Mouse (Mus musculus): ENCODE results near the gene Ism1. TPM values are rescaled to one million over a fixed set of nuclear protein-coding genes. Genes with fewer than 3 reads are reported as not detected.

The Ism1 gene
- total and polyA plus RNA-seq, 3 experiments = 19.1 to 30.1 (median 26.0) TPM

- DNase-seq = no peak
Measured at GRCm38 (mm10) chr2:139712046-139712445, 34.1 kb downstream of the Ism1 start.

GRCm38 (mm10) chr2:139714206-139714605, 36.2 kb downstream of the Ism1 start:
- no peak for DNase-seq

DNA sequence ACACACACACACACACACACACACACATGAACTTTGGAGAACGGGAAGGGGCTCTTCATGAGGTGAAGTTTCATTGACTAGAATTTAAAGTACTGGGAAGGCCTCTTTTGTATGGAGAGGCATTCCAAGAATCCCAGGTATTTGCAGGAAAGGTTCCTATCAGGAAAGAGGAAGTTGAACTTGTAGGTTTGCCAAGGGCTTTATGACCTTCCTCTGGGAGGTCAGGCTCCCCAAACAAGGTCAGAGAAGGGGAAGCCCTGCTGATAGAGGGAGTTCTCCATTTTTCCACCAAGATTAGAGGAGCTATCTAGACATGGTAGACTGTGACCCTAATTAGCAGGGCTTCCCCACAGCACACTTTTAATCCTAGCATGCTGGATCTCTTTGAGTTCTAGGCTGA, 39.8 kb downstream of the Ism1 start:
- no peak for DNase-seq

- peak; percentile 74 for DNase-seq
Measured at GRCm38 (mm10) chr2:139722700-139723099, 44.7 kb downstream of the Ism1 start.

- DNase-seq = peak; percentile 87
Measured at GRCm38 (mm10) chr2:139723304-139723703, 45.3 kb downstream of the Ism1 start.

DNA sequence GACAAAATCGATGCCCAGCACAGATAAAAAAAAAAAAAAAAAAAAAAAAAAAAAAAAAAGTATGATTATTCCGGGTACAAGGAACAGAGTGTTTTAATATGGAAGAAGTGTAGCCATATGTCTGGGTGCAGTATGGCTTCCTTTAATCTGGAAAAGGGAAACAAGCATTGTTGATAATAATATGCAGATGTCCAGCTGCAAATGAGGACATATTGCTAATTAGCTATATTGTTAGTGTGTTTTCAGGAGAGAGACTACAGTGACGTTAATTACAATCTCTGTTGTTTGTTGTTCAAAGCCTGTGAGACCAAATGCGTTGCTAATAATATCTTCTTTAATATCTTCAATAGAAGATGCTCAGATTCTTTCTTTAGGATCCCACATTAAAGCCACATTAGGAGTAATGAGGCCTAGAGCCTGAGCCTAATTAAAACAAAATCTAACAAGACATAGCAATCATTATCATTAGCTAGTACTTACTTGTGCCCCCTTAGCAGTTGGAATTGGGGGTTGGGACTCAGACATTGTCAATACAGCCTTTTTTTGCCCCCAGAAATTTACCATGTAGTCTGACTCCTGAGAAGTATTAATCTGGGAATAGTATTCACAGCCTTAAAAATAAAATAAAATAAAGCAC, 46.3 kb downstream of the Ism1 start:
- DNase-seq = no peak

GRCm38 (mm10) chr2:139725328-139725727, 47.4 kb downstream of the Ism1 start:
- no peak for DNase-seq

DNA sequence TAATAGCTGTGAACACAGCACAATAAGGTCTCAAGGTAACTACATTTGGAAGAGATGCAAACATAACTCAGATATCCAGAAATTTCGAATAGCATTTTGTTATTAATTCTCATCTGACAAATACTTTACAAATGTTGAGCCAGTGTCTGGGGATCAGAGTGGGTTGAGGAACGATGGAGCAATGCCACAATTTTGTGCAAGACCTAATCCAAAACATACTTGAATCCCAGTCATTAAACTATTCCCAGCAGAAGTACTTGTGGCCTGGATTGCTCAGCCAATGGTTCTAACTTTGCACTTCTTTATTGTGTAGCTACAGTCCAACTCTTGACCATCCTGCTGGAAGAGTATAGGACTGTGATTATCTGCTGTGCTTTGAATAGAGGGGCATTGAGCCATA, 50.1 kb downstream of the Ism1 start:
- DNase-seq = no peak

DNA sequence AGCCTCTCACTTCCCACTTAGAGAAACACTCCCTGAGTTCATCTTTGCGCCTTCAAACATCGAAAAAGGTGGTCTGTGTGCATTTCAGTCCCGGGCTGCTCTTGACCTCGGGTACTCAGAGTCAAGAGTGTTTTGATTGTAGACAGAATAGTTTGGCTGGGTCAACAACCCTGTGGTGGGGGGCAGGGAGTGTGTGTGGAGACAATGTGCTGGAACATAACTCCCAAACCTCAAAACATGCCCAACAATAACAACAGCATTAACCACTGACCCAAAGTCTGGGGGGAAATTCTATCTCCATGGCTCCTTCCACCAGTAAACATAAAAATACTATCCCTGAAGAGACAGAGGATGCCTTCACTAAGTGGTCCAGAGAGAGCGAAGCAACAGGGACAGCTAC, 51.4 kb downstream of the Ism1 start:
- no peak for DNase-seq

DNA sequence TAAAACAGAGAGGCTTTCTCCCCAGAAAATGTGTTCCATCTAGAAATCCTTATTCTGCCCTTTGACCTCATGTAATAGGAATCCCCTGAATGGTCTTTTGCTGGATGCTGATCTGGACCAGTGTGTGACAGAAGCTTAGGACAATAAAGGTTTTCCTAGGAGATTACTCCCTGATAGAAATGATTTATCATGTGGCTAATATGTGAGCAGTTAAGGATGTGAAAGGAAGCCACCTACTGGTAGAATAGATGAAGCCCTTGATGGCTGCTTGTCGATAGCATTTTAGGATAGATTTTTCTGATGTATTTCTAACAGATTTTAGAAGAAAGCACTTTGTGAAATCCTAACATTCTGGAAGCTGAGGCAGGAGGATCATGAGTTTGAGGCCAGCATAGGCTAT, 64.4 kb downstream of the Ism1 start:
- no peak for DNase-seq

DNA sequence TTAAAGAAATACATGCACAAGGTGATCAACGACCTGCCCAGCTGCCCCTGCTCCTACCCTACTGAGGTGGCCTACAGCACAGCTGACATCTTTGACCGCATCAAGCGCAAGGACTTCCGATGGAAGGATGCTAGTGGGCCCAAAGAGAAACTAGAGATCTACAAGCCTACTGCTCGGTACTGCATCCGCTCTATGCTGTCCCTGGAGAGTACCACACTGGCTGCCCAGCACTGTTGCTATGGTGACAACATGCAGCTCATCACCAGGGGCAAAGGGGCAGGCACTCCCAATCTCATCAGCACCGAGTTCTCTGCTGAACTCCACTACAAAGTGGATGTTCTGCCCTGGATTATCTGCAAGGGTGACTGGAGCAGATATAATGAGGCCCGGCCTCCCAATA, 79.0 kb downstream of the Ism1 start:
- no peak for DNase-seq

DNA sequence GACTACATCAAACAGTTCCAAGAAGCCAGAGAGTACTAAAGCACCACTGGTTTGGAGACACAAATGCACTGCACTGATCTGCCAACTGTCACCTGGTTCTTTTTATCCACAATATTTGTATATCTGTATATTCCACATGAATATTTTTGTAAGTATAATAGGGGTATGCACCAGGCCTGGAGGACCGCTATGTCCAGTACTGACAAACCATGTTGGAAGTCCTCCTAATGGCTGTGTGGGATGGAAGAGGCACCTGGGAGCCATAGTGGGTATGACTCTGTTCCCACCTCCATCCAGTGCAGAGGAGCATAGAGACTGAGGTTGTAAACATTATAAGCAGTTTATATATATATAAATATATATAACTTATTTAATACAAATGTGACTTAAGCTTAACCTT, 79.5 kb downstream of the Ism1 start:
- no peak for DNase-seq

GRCm38 (mm10) chr2:139764355-139764754, 86.4 kb downstream of the Ism1 start:
- DNase-seq = no peak

- DNase-seq = no peak
Measured at GRCm38 (mm10) chr2:139774949-139775570, 97.1 kb downstream of the Ism1 start.

- DNase-seq = no peak
Measured at GRCm38 (mm10) chr2:139776644-139777043, 98.7 kb downstream of the Ism1 start.

- peak; percentile 63 for DNase-seq
Measured at GRCm38 (mm10) chr2:139778283-139778682, 100.3 kb downstream of the Ism1 start.

DNA sequence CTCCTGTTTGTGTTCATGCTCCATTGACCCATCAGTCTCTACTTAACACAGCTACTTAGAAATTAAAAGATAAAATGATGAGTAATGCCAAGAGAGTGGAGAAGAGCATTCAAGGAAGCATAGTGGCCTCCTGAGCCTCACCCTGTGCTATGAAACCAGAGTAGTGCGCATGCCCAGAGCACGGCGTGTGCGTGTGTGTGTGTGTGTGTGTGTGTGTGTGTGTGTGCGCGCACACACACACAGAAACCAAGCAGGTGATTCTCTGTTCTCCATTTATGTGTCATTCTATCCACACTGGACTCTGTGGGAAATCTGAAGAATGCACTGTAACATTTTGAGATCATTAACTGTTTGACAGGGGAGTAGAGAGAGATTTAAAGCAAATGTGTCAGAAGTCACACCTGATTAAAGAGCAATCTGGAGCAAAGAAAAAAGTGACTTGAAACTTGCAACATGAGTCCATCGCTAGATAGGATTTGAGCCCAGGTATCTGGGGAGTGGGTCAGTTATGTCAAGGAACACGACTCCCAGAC, 105.4 kb downstream of the Ism1 start:
- DNase-seq = no peak

GRCm38 (mm10) chr2:139784465-139784864, 106.5 kb downstream of the Ism1 start:
- DNase-seq = no peak

DNA sequence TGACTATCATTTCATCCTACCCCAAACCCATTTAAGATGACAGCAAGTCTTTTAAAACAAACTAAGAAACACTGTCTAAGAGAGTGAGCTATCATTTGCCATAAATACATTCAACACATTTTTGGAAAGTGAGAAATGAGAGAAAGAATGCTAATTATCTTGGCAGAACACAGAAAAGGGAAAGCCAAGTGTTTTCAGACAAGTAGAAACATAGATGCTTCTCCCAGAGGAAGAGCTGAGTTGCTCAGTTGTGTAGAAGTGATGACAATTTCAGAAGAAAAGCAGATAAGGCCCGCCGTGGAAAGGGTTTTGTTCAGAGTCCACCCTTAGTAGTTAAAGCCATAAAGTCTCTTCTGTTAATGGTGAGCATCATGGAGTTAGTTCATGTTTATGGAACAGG, 107.0 kb downstream of the Ism1 start:
- no peak for DNase-seq

GRCm38 (mm10) chr2:139788658-139789057, 110.7 kb downstream of the Ism1 start:
- peak; percentile 49 for DNase-seq

GRCm38 (mm10) chr2:139792345-139793120, 114.6 kb downstream of the Ism1 start:
- no peak for DNase-seq

DNA sequence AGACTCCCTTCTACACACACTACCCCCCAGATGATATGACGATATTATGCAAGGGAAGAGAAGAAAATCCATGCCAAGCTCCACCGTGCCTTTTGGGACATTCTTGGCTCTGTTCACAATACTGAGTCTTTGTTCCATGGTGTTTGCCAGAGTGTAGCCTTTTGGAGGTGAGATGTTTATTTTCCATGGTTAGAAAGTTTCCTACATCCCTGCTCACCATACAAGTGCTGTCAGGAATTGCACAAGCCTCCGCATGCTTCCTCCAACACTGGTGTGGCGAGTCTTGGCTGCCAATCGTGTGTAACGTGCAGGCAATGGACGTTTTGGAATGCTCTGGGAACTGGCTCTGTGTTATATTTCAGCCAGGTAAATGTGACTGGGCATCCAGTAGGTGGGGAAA, 126.1 kb downstream of the Ism1 start:
- DNase-seq = no peak

DNA sequence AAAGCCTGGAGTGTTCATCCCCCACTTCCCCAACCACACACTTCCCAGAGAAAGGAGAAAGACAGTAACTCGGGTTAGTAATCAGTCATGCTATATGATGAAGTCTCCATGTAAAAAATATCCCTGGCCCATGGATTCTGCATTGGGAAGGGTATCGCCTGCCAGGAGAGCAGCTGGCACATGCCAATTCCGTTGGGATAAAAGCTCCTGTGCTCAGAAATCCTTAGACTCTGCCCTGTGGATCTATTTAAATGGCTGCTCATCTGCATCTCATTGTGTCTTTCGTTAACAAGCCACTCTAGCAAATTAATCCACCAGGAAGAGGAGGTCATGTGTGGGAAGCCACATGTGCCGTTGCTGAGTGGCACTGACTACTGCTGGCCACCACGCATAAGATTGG, 129.9 kb downstream of the Ism1 start:
- DNase-seq = no peak
